Mouse (Mus musculus) G1E (cell line): ENCODE measurements at regions not wholly inside any gene's neighbourhood (a gene's known extent, or its start where the extent isn't known, plus 50 kb on each side); places are given as distances from the start of the nearest gene placed in this dataset.

ENCODE experiments used
- CTCF ChIP-seq: IDR thresholded peaks from 2 replicates; pipeline ENCODE4 v1.5.1; 2012; ENCODE audit warnings: low read depth, low read length, inconsistent platforms, mixed read lengths
- GATA1 ChIP-seq: IDR thresholded peaks from 2 replicates; pipeline ENCODE4 v1.6.1; 2012; ENCODE audit warnings: borderline replicate concordance, low read length, inconsistent platforms, mixed read lengths
- POLR2AphosphoS5 ChIP-seq: IDR thresholded peaks from 2 replicates; pipeline ENCODE4 v1.6.1; 2012; ENCODE audit warnings: low read depth, low read length, inconsistent platforms; ENCODE audit not compliant: insufficient replicate concordance

GRCm38 (mm10) chr6:117323301-117323700 is 155.0 kb downstream of the Cxcl12 start:
- no peak for TF ChIP-seq CTCF
- TF ChIP-seq POLR2AphosphoS5: no peak
- no peak for TF ChIP-seq GATA1
